Mouse (Mus musculus): ENCODE measurements at regions not wholly inside any gene's neighbourhood (a gene's known extent, or its start where the extent isn't known, plus 50 kb on each side); places are given as distances from the start of the nearest gene placed in this dataset.

- H3K9ac ChIP-seq (replicated peaks; ENCODE audit: low read length, poor library complexity, severe bottlenecking) = no peak overlapping the region
- H3K36me3 ChIP-seq (ENCODE audit: insufficient read depth, low read length) = no peaks in the 10 kb centered on the region
- ATAC-seq (ENCODE audit: low FRiP score) (no peak), DNase-seq (ENCODE audit: low spot score) (no peak)
- no peaks in the 10 kb centered on the region for H3K9me3 ChIP-seq (ENCODE audit: low read length)
- H3K4me1 ChIP-seq (ENCODE audit: insufficient read depth, low read length) = no peaks in the 10 kb centered on the region
- 97% methylated on average over 1 of the region's 1 CpGs for WGBS
- no peak for TF ChIP-seq CTCF (IDR thresholded peaks at IDR 0.05)
- no peaks in the 10 kb centered on the region for H3K27me3 ChIP-seq (ENCODE audit: insufficient read depth, low read length)
- no peak overlapping the region for H3K27ac ChIP-seq (ENCODE audit: low read depth, low read length)
- H3K4me3 ChIP-seq (ENCODE audit: low read depth, low read length) = no peak overlapping the region
- H3K4me2 ChIP-seq (ENCODE audit: low read depth, low read length, poor library complexity, severe bottlenecking) = no peak overlapping the region
These were observed 215.8 kb upstream of the Veph1 start for GRCm38 (mm10) chr3:66512408-66512807.

- no peak for ATAC-seq (ENCODE audit: low FRiP score)
- TF ChIP-seq CTCF (IDR thresholded peaks at IDR 0.05) = no peak
These were observed 213.8 kb upstream of the Veph1 start for GRCm38 (mm10) chr3:66510455-66510854.

GRCm38 (mm10) chr3:66506125-66506524, 209.5 kb upstream of the Veph1 start:
- Histone ChIP-seq H3K4me3 (ENCODE audit: low read depth, low read length) (no peak overlapping the region), H3K9ac (replicated peaks; ENCODE audit: low read length, poor library complexity, severe bottlenecking) (no peak overlapping the region), H3K4me2 (ENCODE audit: low read depth, low read length, poor library complexity, severe bottlenecking) (no peak overlapping the region), H3K27ac (ENCODE audit: low read depth, low read length) (no peak overlapping the region), H3K27me3 (ENCODE audit: insufficient read depth, low read length) (no peaks in the 10 kb centered on the region), H3K4me1 (ENCODE audit: insufficient read depth, low read length) (0 out of 2 replicates have a peak, but pooled peaks cover 2% of the 10 kb centered on the region), H3K36me3 (ENCODE audit: insufficient read depth, low read length) (no peaks in the 10 kb centered on the region), H3K9me3 (ENCODE audit: low read length) (no peaks in the 10 kb centered on the region)
- TF ChIP-seq CTCF (IDR thresholded peaks at IDR 0.05) = no peak
- DNase-seq (ENCODE audit: low spot score) (no peak), ATAC-seq (ENCODE audit: low FRiP score) (no peak)

More at GRCm38 (mm10) chr3:66510455-66510854, 213.8 kb upstream of the Veph1 start:
- 46% methylated on average over 4 of the region's 4 CpGs for WGBS
- H3K27me3 ChIP-seq (ENCODE audit: insufficient read depth, low read length) = no peaks in the 10 kb centered on the region
- H3K9me3 ChIP-seq (ENCODE audit: low read length) = no peaks in the 10 kb centered on the region
- H3K4me3 ChIP-seq (ENCODE audit: low read depth, low read length) = no peak overlapping the region
- no peak overlapping the region for H3K9ac ChIP-seq (replicated peaks; ENCODE audit: low read length, poor library complexity, severe bottlenecking)
- H3K4me2 ChIP-seq (ENCODE audit: low read depth, low read length, poor library complexity, severe bottlenecking) = no peak overlapping the region
- H3K4me1 ChIP-seq (ENCODE audit: insufficient read depth, low read length) = 0 out of 2 replicates have a peak, but pooled peaks cover 2% of the 10 kb centered on the region
- no peak for DNase-seq (ENCODE audit: low spot score)
- no peaks in the 10 kb centered on the region for H3K36me3 ChIP-seq (ENCODE audit: insufficient read depth, low read length)
- no peak overlapping the region for H3K27ac ChIP-seq (ENCODE audit: low read depth, low read length)

- Histone ChIP-seq H3K36me3 (ENCODE audit: insufficient read depth, low read length) (no peaks in the 10 kb centered on the region), H3K4me1 (ENCODE audit: insufficient read depth, low read length) (0 out of 2 replicates have a peak, but pooled peaks cover 2% of the 10 kb centered on the region), H3K4me3 (ENCODE audit: low read depth, low read length) (no peak overlapping the region), H3K9ac (replicated peaks; ENCODE audit: low read length, poor library complexity, severe bottlenecking) (no peak overlapping the region), H3K27me3 (ENCODE audit: insufficient read depth, low read length) (no peaks in the 10 kb centered on the region), H3K4me2 (ENCODE audit: low read depth, low read length, poor library complexity, severe bottlenecking) (no peak overlapping the region), H3K27ac (ENCODE audit: low read depth, low read length) (no peak overlapping the region), H3K9me3 (ENCODE audit: low read length) (no peaks in the 10 kb centered on the region)
- ATAC-seq (ENCODE audit: low FRiP score) (no peak), DNase-seq (ENCODE audit: low spot score) (peak; percentile 20)
- no peak for TF ChIP-seq CTCF (IDR thresholded peaks at IDR 0.05)
- WGBS = 35% methylated on average over 6 of the region's 6 CpGs
These were observed 208.9 kb upstream of the Veph1 start for GRCm38 (mm10) chr3:66505476-66506076.

- WGBS = 67% methylated on average over 6 of the region's 6 CpGs
- H3K4me2 ChIP-seq (ENCODE audit: low read depth, low read length, poor library complexity, severe bottlenecking) = no peak overlapping the region
- no peak overlapping the region for H3K27ac ChIP-seq (ENCODE audit: low read depth, low read length)
- no peaks in the 10 kb centered on the region for H3K9me3 ChIP-seq (ENCODE audit: low read length)
- ATAC-seq (ENCODE audit: low FRiP score) (no peak), DNase-seq (ENCODE audit: low spot score) (peak; percentile 23)
- no peak overlapping the region for H3K9ac ChIP-seq (replicated peaks; ENCODE audit: low read length, poor library complexity, severe bottlenecking)
- H3K27me3 ChIP-seq (ENCODE audit: insufficient read depth, low read length) = no peaks in the 10 kb centered on the region
- no peaks in the 10 kb centered on the region for H3K36me3 ChIP-seq (ENCODE audit: insufficient read depth, low read length)
- H3K4me1 ChIP-seq (ENCODE audit: insufficient read depth, low read length) = 0 out of 2 replicates have a peak, but pooled peaks cover 2% of the 10 kb centered on the region
- no peak for TF ChIP-seq CTCF (IDR thresholded peaks at IDR 0.05)
- no peak overlapping the region for H3K4me3 ChIP-seq (ENCODE audit: low read depth, low read length)
These were observed 208.1 kb upstream of the Veph1 start for GRCm38 (mm10) chr3:66504717-66505116.

- Histone ChIP-seq H3K9ac (replicated peaks; ENCODE audit: low read length, poor library complexity, severe bottlenecking) (no peak overlapping the region), H3K27ac (ENCODE audit: low read depth, low read length) (no peak overlapping the region), H3K27me3 (ENCODE audit: insufficient read depth, low read length) (no peaks in the 10 kb centered on the region), H3K4me2 (ENCODE audit: low read depth, low read length, poor library complexity, severe bottlenecking) (no peak overlapping the region), H3K9me3 (ENCODE audit: low read length) (no peaks in the 10 kb centered on the region), H3K36me3 (ENCODE audit: insufficient read depth, low read length) (no peaks in the 10 kb centered on the region), H3K4me1 (ENCODE audit: insufficient read depth, low read length) (0 out of 2 replicates have a peak, but pooled peaks cover 2% of the 10 kb centered on the region), H3K4me3 (ENCODE audit: low read depth, low read length) (no peak overlapping the region)
- no peak for TF ChIP-seq CTCF (IDR thresholded peaks at IDR 0.05)
- ATAC-seq (ENCODE audit: low FRiP score) = no peak
- whole genome bisulfite sequencing = 92% methylated on average over 3 of the region's 3 CpGs
- DNase-seq (ENCODE audit: low spot score) = no peak
These were observed 207.0 kb upstream of the Veph1 start for GRCm38 (mm10) chr3:66503615-66504014.

Measured in midbrain, postnatal 0 days (tissue).